14 mouse cellular contexts compared by ENCODE assay signal in the genomic region with DNA sequence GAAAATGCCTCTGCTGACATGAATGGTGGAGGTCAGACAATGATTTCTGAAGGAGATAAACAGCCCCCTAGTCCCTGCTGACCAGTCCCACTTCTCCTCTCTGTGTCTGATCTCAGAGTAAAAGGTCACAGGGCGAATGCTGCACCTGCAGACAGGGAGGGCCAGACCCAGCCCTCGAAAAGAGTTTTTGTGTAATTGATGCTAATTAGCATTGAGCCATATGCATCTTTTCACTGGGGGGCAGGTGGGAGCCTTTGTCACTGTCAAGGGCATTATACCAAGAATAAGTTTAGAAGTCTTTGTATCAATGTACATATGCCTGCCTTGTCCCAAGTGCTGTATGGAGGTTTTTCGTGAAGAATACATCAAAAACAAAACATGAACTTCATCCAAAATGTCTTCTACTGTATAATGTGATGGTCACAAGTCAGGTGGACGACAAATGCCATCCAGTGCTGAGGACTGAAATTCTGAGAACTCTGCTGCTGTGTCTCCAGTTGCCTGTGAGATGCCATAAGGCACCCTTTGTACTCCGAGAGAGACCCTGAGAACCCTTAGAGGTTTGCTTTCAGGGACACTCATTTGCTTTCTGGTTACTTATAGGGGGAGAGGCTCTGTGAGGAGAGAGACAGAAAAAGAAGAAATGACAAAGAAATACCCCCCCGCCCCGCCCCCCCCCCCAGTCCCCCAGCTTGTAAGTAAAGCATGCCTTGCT.
DNase-seq lines count a peak whose midpoint lies in the region; ATAC-seq and TF ChIP-seq lines count a peak whose summit lies in the region.
"Had no signal": no experiment of that assay in that cellular context is flagged by ENCODE, and none has a peak within 500 bp of the region (broad histone marks: within the 10 kb centered on the region; RNA-seq: fewer than 3 reads in every experiment).

No protein-coding gene starts in this region.

- H3K9ac ChIP-seq in hindbrain, embryonic 16.5 days (ENCODE audit: low read depth, low read length): no peak overlapping the region
- H3K9ac ChIP-seq in hindbrain, embryonic 12.5 days: no peak overlapping the region
- no peak overlapping the region for H3K9ac ChIP-seq in midbrain, embryonic 16.5 days (ENCODE audit: low read depth, low read length)
- H3K9ac ChIP-seq: lung, embryonic 14.5 days had no signal

- H3K4me3 ChIP-seq in hindbrain, embryonic 10.5 days: no peak overlapping the region
- no peak overlapping the region for H3K4me3 ChIP-seq in hindbrain, embryonic 16.5 days (ENCODE audit: low read length)
- no peak overlapping the region for H3K4me3 ChIP-seq in hindbrain, embryonic 12.5 days
- H3K4me3 ChIP-seq in midbrain, embryonic 16.5 days (ENCODE audit: low read depth, low read length): no peak overlapping the region
- H3K4me3 ChIP-seq in gastrocnemius, adult 2 months: no peak overlapping the region

- no peaks in the 10 kb centered on the region for H3K27me3 ChIP-seq in hindbrain, embryonic 10.5 days (ENCODE audit: insufficient read depth, poor library complexity, severe bottlenecking)
- no peaks in the 10 kb centered on the region for H3K27me3 ChIP-seq in hindbrain, embryonic 16.5 days (replicated peaks; ENCODE audit: control insufficient read depth, insufficient read depth, low read length)
- H3K27me3 ChIP-seq in hindbrain, embryonic 12.5 days: no peaks in the 10 kb centered on the region
- no peaks in the 10 kb centered on the region for H3K27me3 ChIP-seq in midbrain, embryonic 16.5 days (ENCODE audit: control insufficient read depth, insufficient read depth, low read depth, low read length)

- DNase-seq in hindbrain, embryonic 10.5 days (ENCODE audit: low spot score): peak; percentile 64
- DNase-seq in embryo, embryonic 11 days: peak; percentile 44
- no peak for DNase-seq in gastrocnemius, adult 2 months
- DNase-seq in spleen, adult 12 weeks (ENCODE audit: low spot score): no peak
- no peak for DNase-seq in layer of hippocampus, adult 11-12 months (ENCODE audit: low spot score)
- DNase-seq: adrenal gland, postnatal 25 days; gastrocnemius, postnatal 10 days; kidney, adult 9 months; lung, embryonic 14.5 days had no signal

- TF ChIP-seq CTCF in gastrocnemius, adult 2 months (IDR thresholded peaks at IDR 0.05): no peak

- no peaks in the 10 kb centered on the region for H3K9me3 ChIP-seq in hindbrain, embryonic 10.5 days
- no peaks in the 10 kb centered on the region for H3K9me3 ChIP-seq in hindbrain, embryonic 16.5 days (ENCODE audit: control insufficient read depth, low read length)
- no peaks in the 10 kb centered on the region for H3K9me3 ChIP-seq in hindbrain, embryonic 12.5 days (replicated peaks)
- H3K9me3 ChIP-seq in midbrain, embryonic 16.5 days (replicated peaks; ENCODE audit: control insufficient read depth, low read length, poor library complexity, severe bottlenecking): no peaks in the 10 kb centered on the region
- H3K9me3 ChIP-seq: G1E had no signal

- whole genome bisulfite sequencing in hindbrain, embryonic 10.5 days: 30% methylated on average over 7 of the region's 7 CpGs
- WGBS in hindbrain, embryonic 16.5 days: 27% methylated on average over 7 of the region's 7 CpGs
- 24% methylated on average over 7 of the region's 7 CpGs for WGBS in hindbrain, embryonic 12.5 days
- WGBS in midbrain, embryonic 16.5 days: 13% methylated on average over 7 of the region's 7 CpGs

- H3K4me2 ChIP-seq in hindbrain, embryonic 16.5 days (ENCODE audit: low read length): no peak overlapping the region
- no peak overlapping the region for H3K4me2 ChIP-seq in hindbrain, embryonic 12.5 days (replicated peaks)
- no peak overlapping the region for H3K4me2 ChIP-seq in midbrain, embryonic 16.5 days (ENCODE audit: low read length)
- H3K4me2 ChIP-seq: heart, embryonic 11.5 days; lung, embryonic 14.5 days had no signal

- peak overlapping the region; percentile 81 for H3K27ac ChIP-seq in hindbrain, embryonic 10.5 days
- H3K27ac ChIP-seq in hindbrain, embryonic 16.5 days (ENCODE audit: low read depth, low read length): no peak overlapping the region
- H3K27ac ChIP-seq in hindbrain, embryonic 12.5 days: 0 out of 2 replicates have a peak overlapping the region, but pooled peaks have one; percentile 9
- no peak overlapping the region for H3K27ac ChIP-seq in midbrain, embryonic 16.5 days (ENCODE audit: low read length)
- H3K27ac ChIP-seq in gastrocnemius, adult 2 months: no peak overlapping the region

- no peaks in the 10 kb centered on the region for H3K36me3 ChIP-seq in hindbrain, embryonic 10.5 days
- H3K36me3 ChIP-seq in hindbrain, embryonic 16.5 days (ENCODE audit: control insufficient read depth, insufficient read depth, low read length): no peaks in the 10 kb centered on the region
- H3K36me3 ChIP-seq in hindbrain, embryonic 12.5 days: no peaks in the 10 kb centered on the region
- no peaks in the 10 kb centered on the region for H3K36me3 ChIP-seq in midbrain, embryonic 16.5 days (ENCODE audit: control insufficient read depth, insufficient read depth, low read length)
- H3K36me3 ChIP-seq: G1E had no signal

- peaks cover 41% of the 10 kb centered on the region for H3K4me1 ChIP-seq in hindbrain, embryonic 10.5 days (replicated peaks)
- H3K4me1 ChIP-seq in hindbrain, embryonic 16.5 days (ENCODE audit: control insufficient read depth, insufficient read depth, low read depth, low read length): no peaks in the 10 kb centered on the region; the same call in 1 of the 2 replicates
- peaks cover 17% of the 10 kb centered on the region for H3K4me1 ChIP-seq in hindbrain, embryonic 12.5 days
- peaks cover 3% of the 10 kb centered on the region for H3K4me1 ChIP-seq in midbrain, embryonic 16.5 days (ENCODE audit: control insufficient read depth, insufficient read depth, low read length)

- ATAC-seq in hindbrain, embryonic 16.5 days: no peak
- peak; percentile 90 for ATAC-seq in hindbrain, embryonic 12.5 days (ENCODE audit: low FRiP score)
- 0 out of 2 replicates have a peak, but pooled peaks have one; percentile 36 for ATAC-seq in midbrain, embryonic 16.5 days

- intact Hi-C loops in gastrocnemius, adult 2 months (cut with DNase I): no loop called here

Comparison
In these comparisons a context has a peak if more than half of its experiments do, and no peak if none do; other contexts are left out.
1. H3K27ac ChIP-seq: peak in hindbrain, embryonic 10.5 days (single experiment) and hindbrain, embryonic 12.5 days (single experiment); none in hindbrain, embryonic 16.5 days (single experiment), midbrain, embryonic 16.5 days (single experiment) and gastrocnemius, adult 2 months (single experiment).
2. DNase-seq: peak in hindbrain, embryonic 10.5 days (single experiment) and embryo, embryonic 11 days (single experiment); none in gastrocnemius, adult 2 months (single experiment), spleen, adult 12 weeks (single experiment) and layer of hippocampus, adult 11-12 months (single experiment).